Mouse (Mus musculus): ENCODE measurements at regions not wholly inside any gene's neighbourhood (a gene's known extent, or its start where the extent isn't known, plus 50 kb on each side); places are given as distances from the start of the nearest gene placed in this dataset.

DNA sequence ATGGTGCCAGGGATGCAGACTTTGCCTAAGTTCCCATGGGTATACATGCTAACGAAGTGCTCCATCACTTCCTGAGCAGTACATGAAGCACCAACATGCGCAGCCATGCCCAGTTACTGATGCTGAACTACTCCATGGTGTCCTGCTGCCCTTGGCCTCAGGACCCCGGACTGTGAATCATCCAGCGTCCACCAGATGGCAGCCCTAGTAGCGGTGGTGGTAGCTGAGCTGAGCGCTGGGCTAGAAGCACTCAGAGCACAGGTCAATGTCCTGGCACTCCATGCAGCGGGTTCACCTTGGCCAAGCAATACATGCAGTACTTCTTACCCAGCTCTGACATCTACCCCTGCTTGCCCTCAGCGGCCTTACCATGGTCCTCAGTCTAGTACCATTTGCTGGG, 57.1 kb upstream of the Syn3 start:
- intact Hi-C loops (cut with DNase I) = no loop called here
- Histone ChIP-seq H3K9ac (ENCODE audit: low read depth, low read length) (no peak overlapping the region), H3K4me1 (ENCODE audit: control insufficient read depth, insufficient read depth, low read length) (no peaks in the 10 kb centered on the region), H3K27ac (no peak overlapping the region), H3K36me3 (ENCODE audit: control insufficient read depth, insufficient read depth, low read length) (no peaks in the 10 kb centered on the region), H3K27me3 (ENCODE audit: control insufficient read depth, insufficient read depth, low read length) (no peaks in the 10 kb centered on the region), H3K4me3 (no peak overlapping the region), H3K79me2 (replicated peaks; ENCODE audit: control insufficient read depth, insufficient read depth, low read length) (no peaks in the 10 kb centered on the region)
- WGBS = 53% methylated on average over 8 of the region's 8 CpGs
- TF ChIP-seq CTCF (IDR thresholded peaks at IDR 0.05) (peak; percentile 31; the same call in 1 of the 2 replicates), EP300 (IDR thresholded peaks at IDR 0.05; ENCODE audit: insufficient read depth, low read depth, low read length) (no peak)
- DNase-seq = no peak
